Mouse (Mus musculus) CD8-positive naive resting alpha-beta T cell, adult 2 months (primary cell): ENCODE results near the gene Bdh2.
A peak's percentile ranks its signal among the peaks of the same experiment; 100 is the strongest.

Source experiments
- DNase-seq, 2 experiments: peaks; one replicate each; pipeline ENCODE4 v3.0.0; 2022; ENCODE audit warnings: low read depth in 2 of 2, low spot score in 2 of 2

Bdh2 gene

DNA sequence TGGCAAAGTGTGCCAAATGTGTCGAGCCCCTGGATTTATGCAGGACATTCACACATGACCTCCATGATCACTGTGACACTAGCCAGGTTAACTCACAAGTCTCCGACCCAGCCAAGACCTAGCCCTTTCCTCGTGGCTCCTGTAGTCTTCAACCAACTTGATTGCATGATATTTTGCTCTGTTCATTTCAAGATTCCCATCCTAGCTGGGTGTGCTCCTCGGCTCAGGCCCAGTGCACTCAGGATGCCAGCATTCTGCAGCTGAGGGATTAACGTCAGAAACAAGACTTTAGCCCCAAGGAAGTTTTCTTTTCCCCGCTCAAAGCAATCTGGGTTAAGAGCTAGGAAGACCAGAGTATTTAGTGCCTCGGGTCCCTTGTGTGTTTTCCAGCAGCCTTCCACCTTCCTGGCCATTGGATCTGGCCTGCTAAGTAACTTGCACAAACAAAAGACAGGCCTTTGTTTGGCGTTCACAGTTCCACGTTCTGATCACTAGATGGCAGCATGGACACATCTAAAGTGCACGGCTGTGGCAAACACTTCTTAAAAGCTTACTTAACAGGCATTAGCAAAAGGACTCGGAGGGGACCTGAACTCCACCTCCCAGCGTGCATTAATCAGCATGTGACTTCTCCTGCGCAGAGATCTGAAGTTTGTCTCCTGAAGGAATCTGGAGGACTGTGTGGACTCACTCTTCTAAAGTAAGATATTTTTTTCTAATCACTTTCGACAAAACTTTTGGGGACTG is at the start of gene Bdh2:
TSS of gene Bdh2 (plus strand) at position 553 of the 747 bp plus-strand sequence.
- peak; percentile 45 to 65 for DNase-seq

DNA sequence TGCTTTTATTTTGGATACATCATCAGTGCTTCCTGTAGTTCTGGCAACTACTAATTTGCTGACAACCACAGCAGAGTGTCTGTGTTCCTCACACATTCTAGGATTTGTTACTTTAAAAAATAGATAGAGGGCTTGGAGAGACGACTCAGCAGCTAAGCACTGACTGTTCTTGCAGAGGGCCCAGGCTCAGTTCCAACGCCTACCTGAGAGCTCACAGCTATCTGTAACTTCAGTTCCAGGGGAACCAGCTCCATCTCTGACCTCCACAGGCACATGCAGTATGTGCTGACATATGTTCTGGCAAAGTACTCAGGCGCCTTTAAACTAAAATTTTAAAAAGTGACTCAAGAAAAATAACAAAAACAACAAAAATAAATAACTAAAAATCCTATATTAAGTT is 49.0 kb upstream of the Bdh2 start:
- DNase-seq, result no peak

DNA sequence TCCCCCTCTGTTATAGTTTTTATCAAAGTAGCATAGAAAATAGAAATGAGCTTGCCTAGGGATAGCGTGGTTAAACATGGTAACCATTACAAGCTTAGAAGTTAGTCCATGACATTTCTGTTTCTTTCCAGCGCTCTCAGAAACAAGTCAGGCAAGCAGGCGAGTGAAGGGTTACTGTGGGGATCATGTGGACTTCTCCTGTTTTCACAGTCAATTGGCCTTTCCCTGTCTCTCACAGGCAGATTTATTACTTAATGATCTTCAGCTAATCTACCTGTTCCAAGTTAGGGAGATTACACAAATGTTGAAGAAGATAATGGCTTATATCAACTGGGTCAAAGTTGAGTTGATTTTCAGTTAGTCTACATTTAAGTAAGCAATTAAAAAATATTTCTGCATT is 48.6 kb upstream of the Bdh2 start:
- no peak for DNase-seq

DNA sequence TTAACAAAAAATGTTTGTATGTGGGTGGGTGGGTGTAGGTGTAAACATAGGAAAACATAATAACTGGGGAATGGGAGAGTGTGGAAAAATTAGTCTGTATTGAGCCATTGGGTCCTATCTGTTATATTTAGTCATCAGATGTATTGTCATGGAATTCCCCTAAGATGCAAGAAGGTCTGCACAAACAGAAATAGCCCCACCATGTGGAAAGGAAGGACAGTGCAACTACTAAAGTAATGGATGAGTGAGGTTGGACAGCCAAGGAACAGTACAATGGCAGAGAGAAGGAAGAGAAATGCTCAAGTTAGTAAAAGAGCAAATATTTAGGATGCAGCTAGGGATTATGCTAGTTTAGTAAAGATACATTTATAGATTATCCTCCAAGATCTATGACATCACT is 35.3 kb upstream of the Bdh2 start:
- no peak for DNase-seq

DNA sequence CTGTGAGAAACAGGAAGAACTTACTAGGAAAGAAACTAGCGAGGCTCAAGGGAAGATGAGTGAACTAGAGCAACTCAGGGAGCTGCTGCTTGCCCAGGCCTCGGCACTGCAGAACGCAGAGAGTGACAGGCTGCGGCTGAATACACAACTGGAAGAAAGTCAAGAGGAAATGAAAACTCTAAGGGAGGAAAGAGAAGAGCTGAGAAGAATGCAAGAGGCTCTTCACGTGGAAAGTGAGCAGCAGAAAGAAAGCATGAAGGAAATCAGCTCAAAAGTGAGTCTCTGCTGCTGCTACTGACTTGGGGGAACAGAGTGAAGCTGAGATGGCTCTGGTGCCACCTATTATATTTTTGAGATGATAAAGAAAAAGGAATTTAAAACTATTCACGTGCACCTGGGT is 34.2 kb upstream of the Bdh2 start:
- DNase-seq, result no peak

DNA sequence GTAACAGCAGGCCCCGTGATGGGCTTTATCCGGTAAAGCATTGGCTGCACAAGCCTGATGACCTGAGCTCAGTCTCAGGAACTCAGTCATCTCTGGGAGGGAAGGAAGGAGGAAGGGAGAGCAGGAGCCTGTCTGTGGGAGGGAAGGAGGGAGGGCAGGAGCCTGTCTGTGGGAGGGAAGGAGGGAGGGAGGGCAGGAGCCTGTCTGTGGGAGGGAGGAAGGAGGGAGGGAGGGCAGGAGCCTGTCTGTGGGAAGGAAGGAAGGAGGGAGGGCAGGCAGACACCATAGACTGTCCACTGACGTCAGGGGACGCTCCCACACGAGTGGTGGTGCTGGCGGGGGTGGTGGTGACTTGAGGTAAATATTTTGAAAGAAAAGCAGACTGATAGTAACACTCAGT is 31.9 kb upstream of the Bdh2 start:
- DNase-seq, result no peak

DNA sequence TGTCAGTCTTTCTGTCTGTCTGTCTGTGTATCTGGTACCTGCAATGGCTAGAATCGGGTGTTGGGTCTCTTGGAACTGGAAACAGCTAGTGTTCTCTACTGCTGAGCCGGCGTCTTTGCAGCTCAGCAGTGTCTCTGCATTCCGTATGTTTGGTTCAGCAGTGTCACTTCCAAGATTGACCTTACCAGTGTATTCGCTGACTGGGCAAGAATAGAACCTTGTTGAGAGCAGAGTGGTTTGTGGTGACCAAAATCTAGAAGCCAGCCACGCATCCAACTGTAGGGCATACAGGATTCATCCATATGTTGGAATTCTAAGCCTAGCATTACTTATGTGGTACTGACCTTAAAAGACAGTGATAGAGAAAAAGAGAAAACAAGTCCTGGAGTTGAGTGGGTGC is 29.2 kb upstream of the Bdh2 start:
- no peak for DNase-seq

DNA sequence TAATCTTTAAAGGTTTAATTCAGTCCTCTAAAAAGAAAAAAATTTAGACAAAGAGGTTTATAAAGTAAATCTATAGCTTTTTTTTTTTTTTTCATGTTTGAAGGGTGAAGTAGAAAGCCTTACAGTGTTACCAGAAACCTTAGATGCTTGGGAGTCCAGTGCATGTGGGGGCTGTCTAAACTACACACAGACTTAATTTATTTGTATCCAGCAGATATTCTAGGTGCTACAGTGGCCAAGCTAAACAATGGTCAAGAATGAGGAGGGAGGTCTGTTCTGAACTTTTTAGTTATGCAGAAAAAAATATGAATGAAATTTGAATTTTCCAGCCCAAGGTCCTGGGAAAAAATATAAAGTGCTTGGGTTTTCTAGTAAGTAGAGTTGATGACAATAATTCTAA is 26.2 kb upstream of the Bdh2 start:
- DNase-seq, result no peak

DNA sequence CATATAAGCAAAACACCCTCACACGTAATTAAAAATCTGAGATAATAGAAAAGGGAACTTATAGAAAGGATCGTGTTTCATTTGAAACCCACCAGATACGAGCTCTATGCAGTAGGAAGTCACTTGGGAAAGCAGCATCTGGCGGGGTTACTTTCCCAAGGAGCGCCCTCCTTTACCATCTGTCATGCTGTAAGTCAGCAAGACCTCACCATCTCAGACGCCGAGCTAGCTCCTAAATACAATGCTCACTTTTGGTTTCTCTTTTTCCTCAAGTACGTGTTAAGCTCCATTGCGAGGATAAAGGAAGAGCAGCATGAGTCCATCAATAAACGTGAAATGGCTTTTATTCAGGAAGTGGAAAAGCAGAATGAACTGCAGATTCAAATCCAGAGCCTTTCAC is 22.1 kb upstream of the Bdh2 start:
- no peak for DNase-seq

DNA sequence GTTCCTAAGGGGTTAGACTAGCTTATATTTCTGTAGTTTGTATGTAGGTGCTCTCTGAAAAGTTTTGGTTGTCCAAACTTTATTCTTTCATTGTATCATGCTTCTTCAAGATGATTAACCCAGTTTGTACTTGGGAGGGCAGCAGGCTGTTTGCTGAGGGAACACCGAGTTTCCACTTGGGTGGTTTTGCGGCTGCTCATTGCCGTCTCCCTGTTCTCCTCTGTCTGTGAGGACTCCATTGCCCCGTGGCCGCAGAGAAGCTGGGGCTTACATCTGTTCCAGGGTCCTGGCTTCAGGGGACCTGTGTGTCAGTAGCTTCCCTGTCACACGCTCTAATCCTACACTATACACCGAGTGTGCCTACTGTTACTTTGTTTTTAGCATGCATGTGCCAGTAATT is 20.8 kb upstream of the Bdh2 start:
- no peak for DNase-seq

DNA sequence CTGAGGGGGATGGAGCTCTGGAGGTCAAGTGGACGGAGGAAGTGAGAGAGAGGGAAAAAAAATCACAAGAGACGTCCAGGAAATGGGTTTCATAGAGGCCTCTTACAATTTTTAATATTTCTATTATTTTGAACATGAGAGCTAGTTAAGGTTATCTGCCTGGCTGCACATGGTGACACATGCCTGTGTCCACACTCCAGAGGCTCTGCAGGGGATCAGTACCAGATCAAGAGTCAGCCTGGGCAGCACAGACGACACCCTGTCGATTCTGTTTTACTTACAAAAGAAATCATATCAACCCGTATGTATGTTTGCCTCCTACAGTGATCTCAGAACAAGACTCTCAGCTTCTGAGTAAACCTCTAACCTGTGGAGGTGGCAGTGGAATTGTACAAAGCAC is 12.4 kb upstream of the Bdh2 start:
- DNase-seq, result no peak

DNA sequence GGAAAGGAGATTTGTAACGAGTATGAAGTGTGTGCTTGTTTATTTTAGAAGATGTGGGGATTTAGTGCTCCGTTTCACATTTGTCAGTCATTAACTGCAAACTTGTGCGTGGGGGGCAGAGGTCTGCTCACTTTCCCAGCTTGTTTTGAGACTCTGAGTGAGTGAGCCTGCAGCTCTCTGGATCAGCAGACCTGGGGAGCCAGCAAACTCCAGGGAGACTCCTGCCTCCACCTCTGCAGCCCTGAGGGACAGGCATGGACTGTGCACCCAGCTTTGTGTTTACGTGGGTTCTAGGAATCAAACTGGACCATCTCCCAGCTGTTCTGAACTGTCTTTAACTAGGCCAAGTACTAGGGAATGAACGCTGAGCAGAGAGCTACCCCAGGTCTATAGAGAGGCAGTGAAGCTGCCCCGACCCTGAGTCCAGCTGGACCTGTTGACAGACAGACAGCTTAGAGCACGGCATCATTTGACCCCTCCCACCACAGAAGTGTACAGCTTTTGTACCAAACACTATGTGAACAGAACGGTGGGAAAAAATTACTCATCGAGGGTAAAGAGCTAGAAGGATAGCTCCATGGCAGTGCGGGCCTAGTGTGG is 11.5 kb upstream of the Bdh2 start:
- DNase-seq, result no peak

DNA sequence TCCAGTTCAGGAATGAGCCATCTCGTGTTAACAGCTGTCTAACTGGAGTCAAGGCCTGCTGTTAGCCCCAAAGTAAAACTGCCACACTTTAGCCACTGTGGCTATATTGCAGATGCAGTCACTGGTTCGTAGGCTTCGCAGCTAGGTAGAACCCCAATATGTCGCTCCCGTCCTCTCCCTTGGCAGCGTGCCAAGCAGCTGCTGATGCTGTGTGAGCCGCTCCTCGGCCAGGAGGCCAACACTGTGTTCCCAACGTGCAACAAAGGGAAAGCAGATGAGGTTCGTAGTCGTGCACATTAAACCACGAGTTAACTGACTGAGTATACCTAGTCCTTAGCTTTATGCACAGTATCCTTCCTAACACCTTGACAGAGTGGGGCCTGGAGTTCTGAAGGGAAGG is 8.4 kb upstream of the Bdh2 start:
- DNase-seq, result no peak

DNA sequence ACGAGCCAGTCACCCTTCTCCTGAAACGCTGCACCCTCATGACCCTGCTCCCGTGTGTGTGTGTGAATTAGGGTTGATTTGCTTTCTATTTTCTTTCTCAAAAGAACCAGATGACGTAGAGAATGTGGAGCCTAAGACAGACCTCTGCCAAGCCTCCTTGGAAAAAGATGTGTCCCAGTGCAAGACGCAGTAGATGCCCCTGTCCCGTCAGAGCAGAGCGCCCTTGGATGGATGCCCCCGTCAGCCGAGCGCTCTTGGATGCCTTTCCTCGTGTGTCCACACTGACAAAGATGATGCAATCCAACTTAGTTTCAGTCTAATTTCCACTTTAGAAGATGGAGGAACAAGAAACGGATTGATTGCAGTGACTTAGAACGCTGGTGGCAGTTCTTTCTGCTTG is 8.0 kb upstream of the Bdh2 start:
- DNase-seq, result no peak

DNA sequence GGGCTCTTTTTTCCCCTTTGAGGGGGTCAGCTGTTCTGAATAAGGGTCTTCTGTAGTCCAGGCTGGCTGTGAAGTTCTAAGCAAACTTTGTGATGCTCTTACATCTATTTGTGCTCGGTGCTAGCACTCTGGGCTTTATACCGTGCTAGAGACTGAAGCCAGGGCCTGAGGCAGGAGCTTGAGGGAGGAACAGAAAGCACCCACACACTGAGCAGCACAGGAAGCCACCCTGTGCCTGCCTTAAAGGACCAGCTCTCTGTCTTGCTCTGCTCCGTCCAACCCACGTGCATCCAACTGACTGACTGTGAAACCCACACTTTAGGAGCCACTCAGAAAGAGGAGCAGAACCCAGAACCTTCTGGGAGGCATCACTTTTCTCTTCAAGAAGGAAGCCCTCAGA is 861 bp upstream of the Bdh2 start:
- no peak for DNase-seq

DNA sequence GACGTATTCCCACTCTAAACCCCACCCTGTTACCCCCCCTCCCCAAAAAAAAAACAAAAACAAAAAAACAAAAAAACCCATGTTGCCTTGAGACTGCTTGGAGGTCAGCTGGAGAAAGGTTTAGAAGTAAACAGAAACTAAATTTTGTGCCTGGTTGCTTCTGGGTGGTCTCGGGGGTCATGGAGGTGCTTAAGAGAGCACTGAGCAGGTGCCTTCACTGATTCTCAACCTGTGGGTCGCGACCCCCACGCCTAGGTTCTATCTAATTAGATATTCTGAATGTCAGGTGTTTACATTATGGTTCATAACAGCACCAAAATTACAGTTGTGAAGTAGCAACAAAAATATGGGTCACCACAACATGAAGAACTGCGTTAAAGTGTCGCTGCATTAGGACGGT is 680 bp downstream of the Bdh2 start:
- DNase-seq, result no peak

DNA sequence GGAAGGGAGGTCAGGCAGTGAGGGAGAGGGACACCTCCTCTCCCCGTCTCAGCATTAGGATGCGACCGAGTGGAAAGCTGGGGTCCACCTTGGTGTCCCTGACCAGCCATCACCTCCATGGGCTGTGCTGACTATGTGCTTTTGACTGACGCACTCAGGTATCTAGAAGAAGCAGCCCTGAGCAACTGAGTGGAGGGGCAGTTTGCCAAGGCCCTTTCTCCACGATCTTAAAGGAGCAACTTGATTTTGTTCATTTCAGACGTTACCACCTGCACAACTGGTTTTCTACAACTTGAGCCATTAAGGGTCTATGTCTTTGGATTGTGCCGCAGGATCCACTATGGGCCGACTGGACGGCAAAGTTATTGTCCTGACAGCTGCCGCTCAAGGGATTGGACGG is 4.2 kb downstream of the Bdh2 start:
- DNase-seq, result no peak

DNA sequence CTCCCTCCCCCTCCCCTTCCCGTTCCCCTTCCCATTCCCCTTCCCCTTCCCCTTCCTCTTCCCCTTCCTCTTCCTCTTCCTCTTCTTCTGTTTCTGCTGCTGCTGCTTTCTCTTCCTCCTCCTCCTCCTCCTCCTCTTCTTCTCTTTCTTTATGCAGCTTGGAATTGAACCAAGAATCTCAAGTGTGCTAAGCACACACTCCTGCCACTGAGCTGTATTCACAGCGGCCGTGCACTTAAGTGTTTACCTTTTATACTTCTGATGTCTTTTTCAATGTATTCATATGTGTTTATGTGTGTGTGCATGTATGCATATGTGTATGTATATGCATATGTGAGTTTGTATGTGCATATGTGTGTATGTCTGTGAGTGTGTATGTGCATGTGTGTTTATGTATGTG is 4.8 kb downstream of the Bdh2 start:
- no peak for DNase-seq

DNA sequence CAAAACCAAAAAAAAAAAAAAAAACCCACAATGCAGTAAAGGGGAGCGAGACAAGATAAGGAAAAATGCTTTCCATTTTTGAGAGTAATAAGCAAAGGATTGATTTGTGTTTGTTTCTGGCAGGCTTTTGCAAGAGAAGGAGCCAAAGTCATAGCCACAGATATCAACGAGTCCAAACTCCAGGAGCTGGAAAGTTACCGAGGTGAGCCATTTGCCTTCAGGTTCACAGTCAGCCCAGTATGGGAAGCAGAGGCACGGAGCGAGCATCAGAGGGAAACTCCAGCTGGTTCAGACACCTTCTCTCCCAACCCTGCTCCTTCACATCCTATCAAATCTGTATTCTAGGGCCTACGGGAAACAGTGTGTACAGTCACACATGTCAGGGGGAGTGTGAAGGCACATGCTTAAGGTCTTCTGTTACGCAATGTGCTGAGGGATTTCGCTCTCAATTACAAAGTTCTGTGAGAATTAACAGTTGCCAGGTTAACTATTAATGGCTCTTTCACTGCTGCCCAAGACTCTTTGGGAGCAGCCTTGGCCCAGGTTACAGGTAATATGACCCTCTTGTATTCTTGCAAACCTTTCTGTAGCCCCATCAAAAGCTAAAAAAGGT is 7.2 kb downstream of the Bdh2 start:
- no peak for DNase-seq

DNA sequence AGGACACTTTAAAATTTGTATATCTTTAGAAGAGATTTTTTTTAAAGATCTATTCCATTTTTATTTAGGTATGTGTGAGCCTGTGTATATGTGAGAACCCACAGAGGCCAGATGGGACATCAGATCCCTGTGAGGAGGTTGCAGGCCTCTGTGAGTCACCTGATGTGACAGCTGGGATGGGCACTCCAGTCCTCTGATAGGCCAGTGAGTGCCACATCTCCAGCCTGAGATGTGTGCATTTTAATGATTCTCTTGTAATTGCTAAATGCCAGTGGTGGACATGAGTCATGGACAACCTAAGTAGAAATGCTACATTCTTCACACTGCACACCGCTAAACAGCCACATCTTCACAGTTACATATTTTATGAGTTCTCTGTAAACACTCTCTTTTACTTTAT is 8.1 kb downstream of the Bdh2 start:
- DNase-seq, result no peak

DNA sequence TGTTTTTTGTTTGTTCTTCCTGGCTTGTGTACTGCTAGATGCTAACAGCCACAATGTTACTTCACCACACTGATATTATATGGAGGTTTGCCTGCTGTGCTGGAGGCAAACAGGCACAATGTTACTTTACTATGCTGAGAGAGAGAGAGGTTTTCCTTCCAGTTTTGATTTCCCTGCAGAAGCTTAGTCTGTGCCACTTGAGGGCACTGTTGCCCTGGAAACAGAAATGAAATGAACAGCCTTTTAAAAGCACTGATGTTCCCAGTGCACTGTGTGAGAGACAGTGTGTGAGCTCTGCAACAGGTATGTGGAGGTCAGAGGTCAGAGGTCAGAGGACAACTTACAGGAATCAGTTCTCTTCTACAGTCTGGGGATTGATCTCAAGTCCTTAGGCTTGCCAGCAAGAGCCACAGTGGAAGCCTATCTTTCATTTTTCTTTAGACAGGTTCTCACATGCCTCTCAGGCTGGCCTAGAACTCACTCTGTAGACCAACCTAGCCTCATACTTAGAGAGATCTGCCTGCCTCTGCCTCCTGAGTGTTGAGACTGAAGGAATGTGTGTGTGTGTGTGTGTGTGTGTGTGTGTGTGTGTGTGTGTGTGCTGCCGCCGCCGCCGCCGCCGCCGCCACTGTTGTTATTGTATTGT is 9.4 kb downstream of the Bdh2 start:
- DNase-seq, result peak; percentile 11

DNA sequence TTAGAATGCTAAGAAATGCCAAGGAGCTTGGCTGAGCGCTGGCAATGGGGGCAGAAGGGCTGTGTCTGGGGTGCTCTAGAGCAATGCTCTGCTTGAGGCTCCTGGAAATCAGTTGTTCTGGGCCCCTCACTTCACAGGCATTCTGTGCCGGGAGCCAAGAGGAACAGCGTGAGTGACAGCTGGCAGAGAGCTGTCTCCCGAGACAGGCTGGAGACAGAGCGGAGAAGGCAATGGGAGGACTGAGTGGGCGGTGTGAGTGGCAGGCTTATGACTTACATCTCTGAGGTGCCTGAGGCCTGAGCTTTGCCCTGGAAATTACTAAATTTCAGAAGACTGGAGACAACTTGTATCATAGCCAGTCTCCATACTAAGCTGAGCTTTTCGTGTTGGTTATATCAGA is 12.7 kb downstream of the Bdh2 start:
- DNase-seq, result no peak
